Mouse (Mus musculus) lung, postnatal 0 days (tissue): ENCODE data around the gene Myo10. TPM values are rescaled to one million over a fixed set of nuclear protein-coding genes. Genes with fewer than 3 reads are reported as not detected.

Experiments
- ATAC-seq: fragments of 200-750 bp; cut with Nextera tagmentation; 2 replicates; pipeline ENCODE4 v1.8.0; 2017; ENCODE audit warnings: moderate library complexity
- DNase-seq: peaks from one replicate; pipeline ENCODE4 v3.0.0-alpha.2; 2016; ENCODE audit warnings: low spot score
- H3K27ac ChIP-seq: fragments of 300-500 bp; sonication (generic); 2 replicates; pipeline ENCODE4 v1.5.1; 2014; ENCODE audit warnings: antibody characterized with exemption, mild to moderate bottlenecking, low read length, mixed read lengths
- H3K27me3 ChIP-seq: fragments of 300-500 bp; sonication (generic); replicated peaks from 2 replicates; pipeline ENCODE4 v1.6.1; 2014; ENCODE audit warnings: low read length, mixed read lengths; ENCODE audit not compliant: insufficient read depth
- H3K36me3 ChIP-seq: fragments of 300-500 bp; sonication (generic); 2 replicates; pipeline ENCODE4 v1.6.1; 2014; ENCODE audit warnings: low read length, mixed read lengths; ENCODE audit not compliant: insufficient read depth
- H3K4me1 ChIP-seq: fragments of 300-500 bp; sonication (generic); 2 replicates; pipeline ENCODE4 v1.6.1; 2014; ENCODE audit warnings: antibody characterized with exemption, low read depth, low read length, mixed read lengths; ENCODE audit not compliant: insufficient read depth
- H3K4me2 ChIP-seq: fragments of 300-500 bp; sonication (generic); replicated peaks from 2 replicates; pipeline ENCODE4 v1.6.1; 2014; ENCODE audit warnings: low read depth, mild to moderate bottlenecking, low read length, moderate library complexity, mixed read lengths
- H3K4me3 ChIP-seq: fragments of 300-500 bp; sonication (generic); 2 replicates; pipeline ENCODE4 v1.5.1; 2014; ENCODE audit warnings: low read depth, low read length
- H3K9ac ChIP-seq: fragments of 300-500 bp; sonication (generic); replicated peaks from 2 replicates; pipeline ENCODE4 v1.6.1; 2014; ENCODE audit warnings: low read depth, mild to moderate bottlenecking
- H3K9me3 ChIP-seq: fragments of 300-500 bp; sonication (generic); 2 replicates; pipeline ENCODE4 v1.6.1; 2016; ENCODE audit warnings: low read length, mixed read lengths
- CTCF ChIP-seq: IDR thresholded peaks from 2 replicates; pipeline ENCODE4 v1.5.1; 2016; ENCODE audit warnings: antibody characterized with exemption, mild to moderate bottlenecking
- EP300 ChIP-seq: IDR thresholded peaks from 2 replicates; pipeline ENCODE4 v1.6.1; 2016; ENCODE audit warnings: antibody characterized with exemption, mild to moderate bottlenecking, control low read depth
- WGBS: fragments of 180-500 bp; shearing (Covaris S2); extraction: QIAGEN DNeasy Blood & Tissue Kit; methylation state at CpG from one replicate; pipeline ENCODE4 v1.1.7; 2014; 5-methylcytosine and 5-hydroxymethylcytosine counted together
- polyA plus RNA-seq: library from polyadenylated mRNA; unstranded; fragments of >200 nt; fragmentation: Nextera tagmentation; extraction: Ambion mirVana; gene quantifications from 2 replicates; pipeline ENCODE4 v1.2.1, GENCODE M21; 2015

Myo10 gene
- polyA plus RNA-seq, 1 experiment from 2014 or later = 17.3 TPM

GRCm38 (mm10) chr15:25590891-25591290, 31.4 kb upstream of the Myo10 start:
- WGBS = 82% methylated on average over 7 of the region's 7 CpGs
- Histone ChIP-seq H3K27me3 (no peaks in the 10 kb centered on the region), H3K4me2 (no peak overlapping the region), H3K9ac (no peak overlapping the region), H3K36me3 (no peaks in the 10 kb centered on the region), H3K9me3 (no peaks in the 10 kb centered on the region), H3K4me3 (no peak overlapping the region), H3K27ac (no peak overlapping the region), H3K4me1 (0 out of 2 replicates have a peak, but pooled peaks cover 9% of the 10 kb centered on the region)
- TF ChIP-seq EP300 = no peak
- TF ChIP-seq CTCF = no peak
- DNase-seq (no peak), ATAC-seq (no peak)

GRCm38 (mm10) chr15:25591964-25592363, 30.4 kb upstream of the Myo10 start:
- WGBS = 53% methylated on average over 4 of the region's 4 CpGs
- H3K27ac ChIP-seq = no peak overlapping the region
- no peak overlapping the region for H3K9ac ChIP-seq
- DNase-seq (no peak), ATAC-seq (no peak)
- H3K4me3 ChIP-seq = no peak overlapping the region
- no peaks in the 10 kb centered on the region for H3K9me3 ChIP-seq
- 0 out of 2 replicates have a peak, but pooled peaks cover 5% of the 10 kb centered on the region for H3K4me1 ChIP-seq
- TF ChIP-seq EP300 = peak; percentile 22; the same call in 1 of the 2 replicates
- TF ChIP-seq CTCF = no peak
- no peak overlapping the region for H3K4me2 ChIP-seq
- no peaks in the 10 kb centered on the region for H3K36me3 ChIP-seq
- no peaks in the 10 kb centered on the region for H3K27me3 ChIP-seq

GRCm38 (mm10) chr15:25593469-25594150, 28.7 kb upstream of the Myo10 start:
- Histone ChIP-seq H3K4me1 (0 out of 2 replicates have a peak, but pooled peaks cover 4% of the 10 kb centered on the region), H3K36me3 (no peaks in the 10 kb centered on the region), H3K9me3 (no peaks in the 10 kb centered on the region), H3K27ac (no peak overlapping the region), H3K4me2 (no peak overlapping the region), H3K4me3 (no peak overlapping the region), H3K9ac (no peak overlapping the region), H3K27me3 (no peaks in the 10 kb centered on the region)
- DNase-seq = no peak
- WGBS = 75% methylated on average over 7 of the region's 7 CpGs
- ATAC-seq = no peak
- TF ChIP-seq EP300 (no peak), CTCF (no peak)

- H3K4me1 ChIP-seq = no peaks in the 10 kb centered on the region
- WGBS = 92% methylated on average over 5 of the region's 5 CpGs
- no peak overlapping the region for H3K4me3 ChIP-seq
- no peak overlapping the region for H3K9ac ChIP-seq
- H3K27ac ChIP-seq = no peak overlapping the region
- ATAC-seq (no peak), DNase-seq (no peak)
- TF ChIP-seq EP300 (no peak), CTCF (no peak)
- H3K4me2 ChIP-seq = no peak overlapping the region
- H3K27me3 ChIP-seq = no peaks in the 10 kb centered on the region
- H3K9me3 ChIP-seq = no peaks in the 10 kb centered on the region
- no peaks in the 10 kb centered on the region for H3K36me3 ChIP-seq
Measured at GRCm38 (mm10) chr15:25598313-25598712, 24.0 kb upstream of the Myo10 start.

- 0 out of 2 replicates have a peak, but pooled peaks cover 3% of the 10 kb centered on the region for H3K4me1 ChIP-seq
- H3K9ac ChIP-seq = no peak overlapping the region
- no peak overlapping the region for H3K27ac ChIP-seq
- no peaks in the 10 kb centered on the region for H3K27me3 ChIP-seq
- H3K36me3 ChIP-seq = no peaks in the 10 kb centered on the region
- no peak for ATAC-seq
- 46% methylated on average over 8 of the region's 8 CpGs for WGBS
- no peak overlapping the region for H3K4me2 ChIP-seq
- no peaks in the 10 kb centered on the region for H3K9me3 ChIP-seq
- no peak for DNase-seq
- H3K4me3 ChIP-seq = no peak overlapping the region
- TF ChIP-seq CTCF (no peak), EP300 (no peak)
Measured at GRCm38 (mm10) chr15:25602306-25602705, 20.0 kb upstream of the Myo10 start.

- WGBS = 16% methylated on average over 6 of the region's 6 CpGs
- DNase-seq = no peak
- TF ChIP-seq EP300 = no peak
- TF ChIP-seq CTCF = no peak
- Histone ChIP-seq H3K27ac (no peak overlapping the region), H3K9ac (no peak overlapping the region), H3K27me3 (no peaks in the 10 kb centered on the region), H3K4me2 (no peak overlapping the region), H3K4me1 (0 out of 2 replicates have a peak, but pooled peaks cover 3% of the 10 kb centered on the region), H3K36me3 (no peaks in the 10 kb centered on the region), H3K4me3 (no peak overlapping the region), H3K9me3 (no peaks in the 10 kb centered on the region)
- ATAC-seq = peak; percentile 44
Measured at GRCm38 (mm10) chr15:25603286-25603685, 19.0 kb upstream of the Myo10 start.
